In the genomic region with DNA sequence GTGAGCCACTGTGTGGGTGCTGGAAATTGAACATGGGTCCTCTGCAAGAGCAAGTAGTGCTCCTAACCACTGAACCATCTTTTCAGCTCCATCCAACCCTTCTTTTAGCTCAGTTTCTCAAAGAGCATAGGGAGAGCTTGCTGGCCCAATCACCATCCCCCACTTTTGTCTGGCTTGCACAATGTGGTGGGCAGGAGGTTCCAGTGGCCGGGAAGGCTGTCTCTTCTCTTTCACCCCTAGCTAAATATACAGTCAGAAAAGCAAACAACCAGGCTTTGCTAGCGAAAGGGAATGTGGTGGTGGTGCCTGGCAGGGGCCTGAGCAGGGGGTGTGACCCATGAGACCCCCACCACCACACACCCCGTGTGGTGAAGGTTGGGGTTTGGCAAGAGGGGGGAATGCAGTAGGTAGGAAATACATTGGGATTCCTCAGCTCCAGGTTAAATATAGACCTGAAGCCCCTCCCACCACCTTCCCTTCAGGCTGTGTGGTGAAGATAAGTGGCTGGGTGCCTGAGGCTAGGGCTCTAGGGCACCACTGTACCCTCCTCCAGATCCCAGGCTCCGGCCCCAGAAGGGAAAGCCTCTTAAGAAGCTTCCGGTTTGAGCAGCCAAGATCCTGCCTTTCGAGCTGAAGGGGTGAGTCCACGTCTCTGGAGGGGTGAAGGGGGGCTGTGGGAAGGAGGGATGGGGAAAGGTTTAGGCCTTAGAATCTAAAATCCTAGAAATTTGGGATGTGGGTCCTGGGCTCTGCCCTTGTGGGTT, we compare ENCODE assay signal across 15 mouse cellular contexts. TPM values are rescaled to one million over a fixed set of nuclear protein-coding genes. Genes with fewer than 3 reads are reported as not detected.
A peak's percentile ranks its signal among the peaks of the same experiment; 100 is the strongest.
DNase-seq lines count a peak whose midpoint lies in the region; ATAC-seq and TF ChIP-seq lines count a peak whose summit lies in the region.
"Had no signal": no experiment of that assay in that cellular context is flagged by ENCODE, and none has a peak within 500 bp of the region (broad histone marks: within the 10 kb centered on the region; RNA-seq: fewer than 3 reads in every experiment).

No protein-coding gene starts in this region.

- no peak for TF ChIP-seq POLR2A in lung, adult 2 months (IDR thresholded peaks at IDR 0.05; ENCODE audit: borderline replicate concordance, extremely low read depth, low read depth, low read length)
- no peak for TF ChIP-seq POLR2A in MEL (IDR thresholded peaks at IDR 0.05; ENCODE audit: control insufficient read depth in 1 of 2, insufficient read depth in 1 of 2, low read depth in 1 of 2, low read length in 2 of 2, poor library complexity in 1 of 2)

- no peak for TF ChIP-seq CTCF in lung, embryonic 14.5 days (IDR thresholded peaks at IDR 0.05; ENCODE audit: low read depth)
- TF ChIP-seq CTCF in lung, adult 2 months (IDR thresholded peaks at IDR 0.05; ENCODE audit: insufficient read depth, low read length): no peak
- TF ChIP-seq CTCF in MEL (IDR thresholded peaks at IDR 0.05 in 2 of 3, conservative IDR thresholded peaks at IDR 0.05 in 1 of 3; ENCODE audit: control insufficient read depth in 1 of 3, insufficient read depth in 1 of 3, low read depth in 2 of 3, low read length in 3 of 3, poor library complexity in 1 of 3, severe bottlenecking in 1 of 3): no peak
- no peak for TF ChIP-seq CTCF in liver, embryonic 14.5 days (IDR thresholded peaks at IDR 0.05; ENCODE audit: low read depth)

- H3K79me2 ChIP-seq in MEL (ENCODE audit: control insufficient read depth, insufficient read depth, low read length, poor library complexity): no peaks in the 10 kb centered on the region

- H3K36me3 ChIP-seq in heart, embryonic 11.5 days (ENCODE audit: control insufficient read depth, insufficient read depth, low read length): no peaks in the 10 kb centered on the region
- no peaks in the 10 kb centered on the region for H3K36me3 ChIP-seq in lung, embryonic 14.5 days (ENCODE audit: insufficient read depth)
- no peaks in the 10 kb centered on the region for H3K36me3 ChIP-seq in MEL (ENCODE audit: control insufficient read depth in 1 of 2, insufficient read depth in 2 of 2, low read length in 2 of 2)
- H3K36me3 ChIP-seq in liver, embryonic 14.5 days (replicated peaks; ENCODE audit: control insufficient read depth, insufficient read depth, low read depth): no peaks in the 10 kb centered on the region
- H3K36me3 ChIP-seq: embryonic facial prominence, embryonic 12.5 days; G1E had no signal

- no peak for DNase-seq in heart, postnatal 36 days
- peak; percentile 58 for DNase-seq in lung, embryonic 14.5 days
- no peak for DNase-seq in lung, adult 2 months
- no peak for DNase-seq in MEL (ENCODE audit: low read depth, low spot score)
- DNase-seq in liver, embryonic 14.5 days (ENCODE audit: low read depth in 3 of 3, low spot score in 3 of 3): no peak
- DNase-seq in thymus, postnatal 14 days: no peak
- DNase-seq in right cerebral cortex, postnatal 36 days (ENCODE audit: low spot score in 2 of 2): no peak
- DNase-seq: adrenal gland, postnatal 25 days; cerebellum, postnatal 14 days had no signal

- intact Hi-C loops in heart, postnatal 36 days (cut with DNase I): no loop called here

- 24% methylated on average over 7 of the region's 7 CpGs for WGBS in heart, embryonic 11.5 days (ENCODE audit: insufficient replicate concordance)
- WGBS in lung, embryonic 14.5 days: 25% methylated on average over 7 of the region's 7 CpGs
- WGBS in lung, adult 2 months: 34% methylated on average over 7 of the region's 7 CpGs
- 12% methylated on average over 7 of the region's 7 CpGs for WGBS in liver, embryonic 14.5 days (ENCODE audit: insufficient replicate concordance)

- no peak; the same call in 1 of the 2 replicates for ATAC-seq in heart, embryonic 11.5 days (replicated peaks; ENCODE audit: insufficient number of reproducible peaks, low FRiP score, low TSS enrichment)
- ATAC-seq in lung, embryonic 14.5 days (ENCODE audit: insufficient read depth): 0 out of 2 replicates have a peak, but pooled peaks have one; percentile 5
- ATAC-seq in liver, embryonic 14.5 days (ENCODE audit: insufficient read depth): peak; percentile 36
- ATAC-seq: forebrain, embryonic 13.5 days had no signal

- H3K27ac ChIP-seq in heart, embryonic 11.5 days (ENCODE audit: low read depth, low read length): no peak overlapping the region
- no peak overlapping the region for H3K27ac ChIP-seq in lung, embryonic 14.5 days (ENCODE audit: low read depth)
- H3K27ac ChIP-seq in MEL (ENCODE audit: control insufficient read depth, low read depth, low read length): no peak overlapping the region
- H3K27ac ChIP-seq in liver, embryonic 14.5 days: no peak overlapping the region
- H3K27ac ChIP-seq: embryonic facial prominence, embryonic 12.5 days; forebrain, embryonic 13.5 days had no signal

- H3K4me3 ChIP-seq in heart, embryonic 11.5 days (ENCODE audit: low read depth, low read length): no peak overlapping the region
- H3K4me3 ChIP-seq in lung, embryonic 14.5 days (ENCODE audit: low read depth, low read length): no peak overlapping the region
- no peak overlapping the region for H3K4me3 ChIP-seq in lung, adult 2 months (replicated peaks; ENCODE audit: extremely low read depth, low read depth, low read length)
- H3K4me3 ChIP-seq in MEL (ENCODE audit: control insufficient read depth in 1 of 2, insufficient read depth in 1 of 2, low read depth in 2 of 2, low read length in 2 of 2): no peak overlapping the region
- peak overlapping the region; percentile 9 to 16; a peak in 1 of 4 replicates for H3K4me3 ChIP-seq in liver, embryonic 14.5 days (ENCODE audit: insufficient read depth in 1 of 2, low read depth in 2 of 2, low read length in 2 of 2)
- H3K4me3 ChIP-seq: embryonic facial prominence, embryonic 12.5 days; forebrain, embryonic 13.5 days had no signal

- no peak for TF ChIP-seq EP300 in MEL (IDR thresholded peaks at IDR 0.05; ENCODE audit: low read depth in 1 of 2, low read length in 2 of 2)
- no peak for TF ChIP-seq EP300 in liver, embryonic 14.5 days (IDR thresholded peaks at IDR 0.05; ENCODE audit: low read depth)

- peak overlapping the region; percentile 42 for H3K4me2 ChIP-seq in heart, embryonic 11.5 days
- no peak overlapping the region for H3K4me2 ChIP-seq in lung, embryonic 14.5 days
- peak overlapping the region; percentile 51 for H3K4me2 ChIP-seq in liver, embryonic 14.5 days (ENCODE audit: low read depth)
- H3K4me2 ChIP-seq: embryonic facial prominence, embryonic 12.5 days; forebrain, embryonic 13.5 days had no signal

- H3K27me3 ChIP-seq in heart, embryonic 11.5 days (ENCODE audit: control insufficient read depth, insufficient read depth, low read length): peaks cover 56% of the 10 kb centered on the region
- peaks cover 41% of the 10 kb centered on the region for H3K27me3 ChIP-seq in lung, embryonic 14.5 days (ENCODE audit: insufficient read depth, low read length)
- no peaks in the 10 kb centered on the region for H3K27me3 ChIP-seq in MEL (ENCODE audit: control insufficient read depth in 1 of 2, insufficient read depth in 2 of 2, low read length in 2 of 2)
- H3K27me3 ChIP-seq in liver, embryonic 14.5 days (ENCODE audit: control insufficient read depth, insufficient read depth, low read length): peaks cover 44% of the 10 kb centered on the region

- no peaks in the 10 kb centered on the region for H3K9me3 ChIP-seq in heart, embryonic 11.5 days (replicated peaks; ENCODE audit: control insufficient read depth, low read length)
- no peaks in the 10 kb centered on the region for H3K9me3 ChIP-seq in lung, embryonic 14.5 days (ENCODE audit: low read depth, low read length)
- H3K9me3 ChIP-seq in MEL (replicated peaks; ENCODE audit: insufficient read depth, low read length): no peaks in the 10 kb centered on the region
- H3K9me3 ChIP-seq in liver, embryonic 14.5 days (ENCODE audit: control insufficient read depth, low read length): no peaks in the 10 kb centered on the region
- H3K9me3 ChIP-seq: embryonic facial prominence, embryonic 12.5 days; forebrain, embryonic 13.5 days had no signal

- H3K4me1 ChIP-seq in heart, embryonic 11.5 days (ENCODE audit: control insufficient read depth, insufficient read depth, low read length): peaks cover 28% of the 10 kb centered on the region
- H3K4me1 ChIP-seq in lung, embryonic 14.5 days (ENCODE audit: insufficient read depth): peaks cover 6% of the 10 kb centered on the region
- peaks cover 4% of the 10 kb centered on the region; the same call in 1 of the 2 replicates for H3K4me1 ChIP-seq in lung, adult 2 months (ENCODE audit: control insufficient read depth, insufficient read depth, low read length)
- peaks cover 0 to 13% of the 10 kb centered on the region in 2 experiments; a peak in 3 of 4 replicates for H3K4me1 ChIP-seq in MEL (ENCODE audit: control insufficient read depth in 1 of 2, insufficient read depth in 2 of 2, low read length in 2 of 2)
- H3K4me1 ChIP-seq in liver, embryonic 14.5 days (replicated peaks; ENCODE audit: control insufficient read depth in 2 of 2, insufficient read depth in 2 of 2, low read length in 1 of 2): peaks cover 7 to 19% of the 10 kb centered on the region in 2 experiments; a peak in 3 of 4 replicates

- no peak for TF ChIP-seq RAD21 in MEL (IDR thresholded peaks at IDR 0.05; ENCODE audit: low read depth, low read length)

- H3K9ac ChIP-seq in heart, embryonic 11.5 days (ENCODE audit: low read depth, low read length): 0 out of 2 replicates have a peak overlapping the region, but pooled peaks have one; percentile 22
- no peak overlapping the region for H3K9ac ChIP-seq in lung, embryonic 14.5 days
- no peak overlapping the region for H3K9ac ChIP-seq in MEL (ENCODE audit: control insufficient read depth, low read depth, low read length, poor library complexity, severe bottlenecking)
- 0 out of 2 replicates have a peak overlapping the region, but pooled peaks have one; percentile 5 for H3K9ac ChIP-seq in liver, embryonic 14.5 days (replicated peaks)
- H3K9ac ChIP-seq: embryonic facial prominence, embryonic 12.5 days; forebrain, embryonic 13.5 days had no signal

RNA-seq across cellular contexts. Expression of a gene that starts 4.3 kb away (rescaled TPM):
- 11.3 and 11.6 TPM in 2 replicates for polyA plus RNA-seq in heart, embryonic 11.5 days (2014; fragmentation: Nextera tagmentation; extraction: Ambion mirVana)
- total RNA-seq in heart, postnatal 36 days (2021): 1 to 10 TPM; 2.9 to 3.0 TPM
- 10.3 and 10.7 TPM in 2 replicates for polyA plus RNA-seq in lung, embryonic 14.5 days (2014; fragmentation: Nextera tagmentation; extraction: Ambion mirVana)
- polyA plus RNA-seq in lung, adult 2 months (2012; rRNA removed): 34.9 and 46.7 TPM in 2 replicates
- total RNA-seq in MEL (2012; rRNA removed): 0.04 TPM in 1 of 2 replicates, not detected in the other
- under 1 TPM in 1 of 2 experiments, not detected in 1; 0.17 TPM for polyA plus RNA-seq in MEL (2012; ENCODE audit: insufficient read depth in 1 of 2, insufficient read length in 2 of 2, low read depth in 1 of 2, low replicate concordance in 2 of 2, missing spikeins in 1 of 2)
- polyA plus RNA-seq in liver, embryonic 14.5 days (2012; rRNA removed): 18.1 and 20.1 TPM in 2 replicates
- 15.8 and 19.3 TPM in 2 replicates for polyA plus RNA-seq in liver, embryonic 14.5 days (2014; fragmentation: Nextera tagmentation; extraction: Ambion mirVana)
- polyA plus RNA-seq: G1E had no signal

RNA-seq across cellular contexts. Expression of a gene that starts 14.5 kb away (rescaled TPM):
- polyA plus RNA-seq in heart, embryonic 11.5 days (2014; fragmentation: Nextera tagmentation; extraction: Ambion mirVana): 0.50 TPM in 1 of 2 replicates, not detected in the other
- not detected for total RNA-seq in heart, postnatal 36 days (2021)
- polyA plus RNA-seq in lung, embryonic 14.5 days (2014; fragmentation: Nextera tagmentation; extraction: Ambion mirVana): 0.50 and 0.68 TPM in 2 replicates
- polyA plus RNA-seq in lung, adult 2 months (2012; rRNA removed): not detected in 2 replicates
- not detected in 2 replicates for total RNA-seq in MEL (2012; rRNA removed)
- polyA plus RNA-seq in MEL (2012; ENCODE audit: insufficient read depth in 1 of 2, insufficient read length in 2 of 2, low read depth in 1 of 2, low replicate concordance in 2 of 2, missing spikeins in 1 of 2): not detected
- polyA plus RNA-seq in liver, embryonic 14.5 days (2012; rRNA removed): not detected in 2 replicates
- polyA plus RNA-seq in liver, embryonic 14.5 days (2014; fragmentation: Nextera tagmentation; extraction: Ambion mirVana): 0.15 and 0.21 TPM in 2 replicates
- total RNA-seq: G1E; gastrocnemius, adult 18-20 months; hematopoietic stem cell, adult 5-6 weeks had no signal
- polyA plus RNA-seq: G1E had no signal

RNA-seq across cellular contexts. Expression of a gene that starts 21.1 kb away (rescaled TPM):
- polyA plus RNA-seq in heart, embryonic 11.5 days (2014; fragmentation: Nextera tagmentation; extraction: Ambion mirVana): 7.7 and 11.2 TPM in 2 replicates
- 10 to 100 TPM; 32.7 to 38.8 TPM for total RNA-seq in heart, postnatal 36 days (2021)
- 2.0 and 3.4 TPM in 2 replicates for polyA plus RNA-seq in lung, embryonic 14.5 days (2014; fragmentation: Nextera tagmentation; extraction: Ambion mirVana)
- polyA plus RNA-seq in lung, adult 2 months (2012; rRNA removed): 31.7 and 43.6 TPM in 2 replicates
- 62.5 and 77.2 TPM in 2 replicates for total RNA-seq in MEL (2012; rRNA removed)
- 10 to 100 TPM; 51.4 to 66.8 TPM for polyA plus RNA-seq in MEL (2012; ENCODE audit: insufficient read depth in 1 of 2, insufficient read length in 2 of 2, low read depth in 1 of 2, low replicate concordance in 2 of 2, missing spikeins in 1 of 2)
- polyA plus RNA-seq in liver, embryonic 14.5 days (2012; rRNA removed): 57.6 and 61.8 TPM in 2 replicates
- polyA plus RNA-seq in liver, embryonic 14.5 days (2014; fragmentation: Nextera tagmentation; extraction: Ambion mirVana): 78.7 and 88.5 TPM in 2 replicates

RNA-seq across cellular contexts. Expression of a gene that starts 43.6 kb away (rescaled TPM):
- polyA plus RNA-seq in heart, embryonic 11.5 days (2014; fragmentation: Nextera tagmentation; extraction: Ambion mirVana): 25.4 and 33.2 TPM in 2 replicates
- 10 to 100 TPM; 54.6 to 62.5 TPM for total RNA-seq in heart, postnatal 36 days (2021)
- 45.1 and 47.5 TPM in 2 replicates for polyA plus RNA-seq in lung, embryonic 14.5 days (2014; fragmentation: Nextera tagmentation; extraction: Ambion mirVana)
- 305 and 359 TPM in 2 replicates for polyA plus RNA-seq in lung, adult 2 months (2012; rRNA removed)
- total RNA-seq in MEL (2012; rRNA removed): not detected in 2 replicates
- polyA plus RNA-seq in MEL (2012; ENCODE audit: insufficient read depth in 1 of 2, insufficient read length in 2 of 2, low read depth in 1 of 2, low replicate concordance in 2 of 2, missing spikeins in 1 of 2): not detected
- polyA plus RNA-seq in liver, embryonic 14.5 days (2012; rRNA removed): 22.5 and 23.2 TPM in 2 replicates
- 5.3 and 6.6 TPM in 2 replicates for polyA plus RNA-seq in liver, embryonic 14.5 days (2014; fragmentation: Nextera tagmentation; extraction: Ambion mirVana)
- total RNA-seq: G1E had no signal
- polyA plus RNA-seq: G1E had no signal

Comparison
In these comparisons a context has a peak if more than half of its experiments do, and no peak if none do; other contexts are left out.
1. H3K4me3 ChIP-seq: peak in liver, embryonic 14.5 days (2 of 2); none in heart, embryonic 11.5 days (single experiment), lung, embryonic 14.5 days (single experiment), lung, adult 2 months (single experiment) and MEL (0 of 2).
2. H3K9ac ChIP-seq: peak in heart, embryonic 11.5 days (single experiment) and liver, embryonic 14.5 days (single experiment); none in lung, embryonic 14.5 days (single experiment) and MEL (single experiment).